Mouse (Mus musculus): ENCODE results near the gene Coa3. TPM values are rescaled to one million over a fixed set of nuclear protein-coding genes. Genes with fewer than 3 reads are reported as not detected.

The Coa3 gene
- total RNA-seq, 2 experiments from 2014 or later, result 84.0 to 89.7 TPM

DNA sequence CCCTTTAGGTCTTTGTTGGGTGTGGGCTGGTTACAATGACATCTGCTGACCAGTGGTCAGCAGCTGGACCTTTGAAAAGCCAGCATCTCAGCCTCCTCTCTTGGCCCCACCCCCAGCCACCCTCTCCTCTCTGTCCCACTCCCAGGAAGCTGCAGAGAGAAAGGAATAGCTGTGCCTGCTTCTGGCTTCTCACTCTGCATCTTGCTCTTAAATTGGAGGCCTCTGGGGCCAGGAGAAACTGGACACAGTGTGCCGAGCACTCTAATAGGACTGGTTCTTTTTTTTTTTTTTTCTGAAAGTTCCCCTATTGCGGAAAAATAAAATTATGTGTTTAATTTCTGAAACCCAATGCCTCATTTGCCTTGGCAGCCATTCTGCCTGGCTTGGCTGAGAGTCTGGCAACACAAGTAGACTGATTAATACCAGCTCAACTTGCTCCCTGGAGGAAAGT lies 48.8 kb downstream of the Coa3 start:
- peak; percentile 67 to 74 for DNase-seq
- intact Hi-C loops (cut with DNase I), result no loop called here

DNA sequence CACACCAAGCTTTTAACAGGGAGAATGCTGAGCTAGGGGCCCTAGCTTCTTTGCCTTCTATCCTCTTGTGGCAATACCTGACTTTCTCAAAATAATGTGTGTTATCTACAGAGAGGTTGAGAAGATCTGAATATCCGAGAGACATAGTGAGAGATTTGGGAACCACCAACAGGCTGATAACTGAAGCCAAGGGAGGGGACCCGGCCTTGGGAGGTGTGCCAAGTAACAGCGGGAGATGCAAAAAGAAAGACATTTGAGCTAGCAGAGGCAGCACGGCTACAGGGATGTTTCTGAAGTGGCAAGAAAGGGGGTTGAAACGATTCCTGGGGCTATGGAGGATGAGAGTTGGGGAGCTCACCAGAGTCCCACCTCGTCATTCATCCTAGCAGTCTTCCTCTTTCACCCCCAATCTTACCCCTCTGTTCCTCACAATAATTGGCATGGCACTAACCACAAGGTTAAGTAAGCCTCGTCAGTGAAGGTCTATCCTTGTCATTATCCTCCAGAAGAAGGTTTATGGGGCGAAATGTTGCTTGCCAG lies 49.5 kb downstream of the Coa3 start:
- peak; percentile 56 to 60 for DNase-seq
- intact Hi-C loops (cut with DNase I), result no loop called here

Other genes with a start within 250 kb of the Coa3 start
- 10 to 100 TPM in 1 of 2 experiments, 1 to 10 TPM in 1; 7.2 to 10.1 TPM for gene Naglu, start 209.1 kb downstream of the Coa3 start, total RNA-seq (2021)
- gene Hsd17b1, start 200.7 kb downstream of the Coa3 start, total RNA-seq (2021), result under 1 TPM; 0.32 to 0.41 TPM
- 10 to 100 TPM; 16.8 to 21.4 TPM for gene Coasy, start 196.5 kb downstream of the Coa3 start, total RNA-seq (2021)
- 10 to 100 TPM; 17.4 to 17.6 TPM for gene Mlx, start 191.8 kb downstream of the Coa3 start, total RNA-seq (2021)
- 1 to 10 TPM; 2.0 to 2.2 TPM for gene Psmc3ip, start 183.7 kb downstream of the Coa3 start, total RNA-seq (2021)
- gene Retreg3, start 159.2 kb downstream of the Coa3 start, total RNA-seq (2021), result 10 to 100 TPM; 37.7 to 40.0 TPM
- gene Tubg1, start 159.2 kb downstream of the Coa3 start, total RNA-seq (2021), result 10 to 100 TPM; 20.9 to 25.8 TPM
- 1 to 10 TPM; 2.2 to 2.9 TPM for gene Tubg2, start 123.2 kb downstream of the Coa3 start, total RNA-seq (2021)
- 1 to 10 TPM; 1.4 to 2.1 TPM for gene Cntnap1, start 108.6 kb downstream of the Coa3 start, total RNA-seq (2021)
- 10 to 100 TPM; 26.6 to 26.9 TPM for gene Plekhh3, start 107.8 kb downstream of the Coa3 start, total RNA-seq (2021)
- not detected for gene Ccr10, start 103.7 kb downstream of the Coa3 start, total RNA-seq (2021)
- 10 to 100 TPM; 24.0 to 27.5 TPM for gene Ezh1, start 52.7 kb downstream of the Coa3 start, total RNA-seq (2021)
- 100 to 1,000 TPM; 149 to 167 TPM for gene Ramp2, start 33.1 kb downstream of the Coa3 start, total RNA-seq (2021)
- gene Vps25, start 25.4 kb downstream of the Coa3 start, total RNA-seq (2021), result 10 to 100 TPM; 76.4 to 81.0 TPM
- 10 to 100 TPM in 1 of 2 experiments, 1 to 10 TPM in 1; 7.0 to 11.7 TPM for gene Wnk4, start 18.5 kb downstream of the Coa3 start, total RNA-seq (2021)
- under 1 TPM; 0.24 to 0.39 TPM for gene Cntd1, start 102 bp downstream of the Coa3 start, total RNA-seq (2021)
- gene Becn1, start 23.2 kb upstream of the Coa3 start, total RNA-seq (2021), result 10 to 100 TPM; 90.0 to 96.3 TPM
- gene Psme3, start 37.1 kb upstream of the Coa3 start, total RNA-seq (2021), result 10 to 100 TPM; 80.9 to 96.0 TPM
- gene Aoc2, start 45.9 kb upstream of the Coa3 start, total RNA-seq (2021), result 1 to 10 TPM; 3.1 to 3.2 TPM
- 10 to 100 TPM; 36.9 to 42.0 TPM for gene Aoc3, start 51.5 kb upstream of the Coa3 start, total RNA-seq (2021)
- gene G6pc, start 88.4 kb upstream of the Coa3 start, total RNA-seq (2021), result not detected
- 10 to 100 TPM; 14.2 to 21.3 TPM for gene Aarsd1, start 138.5 kb upstream of the Coa3 start, total RNA-seq (2021)
- 10 to 100 TPM in 1 of 2 experiments, 1 to 10 TPM in 1; 3.2 to 11.2 TPM for gene Gm27029, start 145.7 kb upstream of the Coa3 start, total RNA-seq (2021)
- gene Rundc1, start 146.0 kb upstream of the Coa3 start, total RNA-seq (2021), result 10 to 100 TPM; 10.8 to 11.1 TPM
- 10 to 100 TPM; 60.2 to 61.2 TPM for gene Ptges3l, start 146.2 kb upstream of the Coa3 start, total RNA-seq (2021)
- 10 to 100 TPM; 49.7 to 52.9 TPM for gene Rpl27, start 163.2 kb upstream of the Coa3 start, total RNA-seq (2021)
- gene Ifi35, start 169.3 kb upstream of the Coa3 start, total RNA-seq (2021), result 10 to 100 TPM; 12.2 TPM
- 1 to 10 TPM; 5.9 to 6.7 TPM for gene Rnd2, start 185.9 kb upstream of the Coa3 start, total RNA-seq (2021)
- gene Vat1, start 187.1 kb upstream of the Coa3 start, total RNA-seq (2021), result 10 to 100 TPM; 31.8 to 33.0 TPM

Data from heart, postnatal 14 days (tissue).